Mouse (Mus musculus) hindbrain, embryonic 11.5 days (tissue): ENCODE measurements around the gene Cxcl10. TPM values are rescaled to one million over a fixed set of nuclear protein-coding genes. Genes with fewer than 3 reads are reported as not detected.

Source experiments
- ATAC-seq: fragments of 200-750 bp; cut with Nextera tagmentation; 2 replicates; pipeline ENCODE4 v1.8.0; 2017; ENCODE audit warnings: mild to moderate bottlenecking, moderate TSS enrichment, moderate library complexity; ENCODE audit not compliant: low FRiP score
- DNase-seq: peaks from one replicate; pipeline ENCODE4 v3.0.0-alpha.2; 2015; ENCODE audit warnings: low spot score
- H3K27ac ChIP-seq: fragments of 300-500 bp; sonication (generic); 2 replicates; pipeline ENCODE4 v1.5.1; 2014; ENCODE audit warnings: mild to moderate bottlenecking, low read depth, low read length
- H3K27me3 ChIP-seq: fragments of 300-500 bp; sonication (generic); 2 replicates; pipeline ENCODE4 v1.6.1; 2014; ENCODE audit warnings: mild to moderate bottlenecking, low read length, moderate library complexity, mixed read lengths; ENCODE audit not compliant: control insufficient read depth, insufficient read depth
- H3K36me3 ChIP-seq: fragments of 300-500 bp; sonication (generic); 2 replicates; pipeline ENCODE4 v1.6.1; 2014; ENCODE audit warnings: mild to moderate bottlenecking, low read length, moderate library complexity, mixed read lengths; ENCODE audit not compliant: control insufficient read depth, insufficient read depth
- H3K4me1 ChIP-seq: fragments of 300-500 bp; sonication (generic); replicated peaks from 2 replicates; pipeline ENCODE4 v1.6.1; 2014; ENCODE audit warnings: low read length, mixed read lengths; ENCODE audit not compliant: control insufficient read depth, insufficient read depth
- H3K4me2 ChIP-seq: fragments of 300-500 bp; sonication (generic); replicated peaks from 2 replicates; pipeline ENCODE4 v1.6.1; 2014; ENCODE audit warnings: mild to moderate bottlenecking, low read depth, low read length
- H3K4me3 ChIP-seq: fragments of 300-500 bp; sonication (generic); 2 replicates; pipeline ENCODE4 v1.5.1; 2014; ENCODE audit warnings: low read depth, low read length
- H3K9ac ChIP-seq: fragments of 300-500 bp; sonication (generic); 2 replicates; pipeline ENCODE4 v1.6.1; 2014; ENCODE audit warnings: low read depth, low read length
- H3K9me3 ChIP-seq: fragments of 300-500 bp; sonication (generic); 2 replicates; pipeline ENCODE4 v1.6.1; 2016; ENCODE audit warnings: low read length; ENCODE audit not compliant: control insufficient read depth
- WGBS: fragments of 180-500 bp; shearing (Covaris S2); extraction: QIAGEN DNeasy Blood & Tissue Kit; methylation state at CpG from one replicate; pipeline ENCODE4 v1.1.7; 2014; 5-methylcytosine and 5-hydroxymethylcytosine counted together
- polyA plus RNA-seq: library from polyadenylated mRNA; unstranded; fragments of >200 nt; fragmentation: Nextera tagmentation; extraction: Ambion mirVana; gene quantifications from 2 replicates; pipeline ENCODE4 v1.2.1, GENCODE M21; 2014

Gene Cxcl10
- polyA plus RNA-seq, 1 experiment from 2014 or later: 0.57 TPM

DNA sequence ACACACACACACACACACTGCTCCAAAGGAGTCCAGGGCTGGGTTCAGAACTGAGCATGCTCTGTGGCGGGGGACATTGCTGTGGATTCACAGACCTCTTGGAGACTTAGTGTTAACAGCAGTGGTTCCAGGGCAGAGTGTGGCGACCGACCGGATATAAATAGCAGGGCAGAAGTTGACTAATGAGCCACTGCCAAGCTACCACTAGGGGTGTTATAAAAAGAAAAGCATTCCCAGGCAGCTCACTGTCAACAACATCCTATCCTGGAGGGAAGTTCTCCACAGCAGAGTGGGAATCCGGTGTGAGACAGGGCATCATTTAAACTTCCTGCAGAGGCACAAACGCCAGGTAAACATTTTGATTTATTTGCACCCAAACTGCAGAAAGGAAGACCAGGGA is 38.0 kb upstream of the Cxcl10 start:
- Histone ChIP-seq H3K4me3 (no peak overlapping the region), H3K27ac (no peak overlapping the region), H3K27me3 (peaks cover 5% of the 10 kb centered on the region; the same call in 1 of the 2 replicates), H3K36me3 (no peaks in the 10 kb centered on the region), H3K4me2 (no peak overlapping the region), H3K9me3 (no peaks in the 10 kb centered on the region), H3K4me1 (no peaks in the 10 kb centered on the region), H3K9ac (no peak overlapping the region)
- WGBS: 47% methylated on average over 6 of the region's 6 CpGs
- no peak for ATAC-seq
- DNase-seq: no peak

DNA sequence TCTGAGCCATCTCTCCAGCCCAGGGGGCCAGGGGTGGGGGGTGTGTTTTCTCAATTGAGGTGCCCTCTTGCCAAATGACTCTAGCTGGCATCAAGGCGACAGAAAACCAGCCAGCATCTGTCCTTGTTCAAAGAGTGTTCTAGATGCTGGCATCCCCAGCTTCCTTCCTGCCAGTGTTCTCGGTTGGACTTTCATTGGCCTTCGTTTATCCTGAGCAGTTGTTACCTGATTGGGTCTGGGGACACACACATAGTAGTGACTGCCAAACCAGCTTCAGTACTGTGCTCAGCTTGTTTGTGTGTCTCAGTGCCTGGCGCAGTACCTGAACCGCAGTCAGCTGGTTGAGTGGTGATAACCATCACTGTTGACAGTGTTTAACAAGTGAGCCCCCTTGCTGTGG is 37.4 kb upstream of the Cxcl10 start:
- H3K4me3 ChIP-seq: no peak overlapping the region
- no peaks in the 10 kb centered on the region for H3K4me1 ChIP-seq
- no peak overlapping the region for H3K9ac ChIP-seq
- no peaks in the 10 kb centered on the region for H3K36me3 ChIP-seq
- ATAC-seq (no peak), DNase-seq (no peak)
- 93% methylated on average over 5 of the region's 5 CpGs for WGBS
- H3K27ac ChIP-seq: no peak overlapping the region
- H3K4me2 ChIP-seq: no peak overlapping the region
- no peaks in the 10 kb centered on the region for H3K9me3 ChIP-seq
- H3K27me3 ChIP-seq: 0 out of 2 replicates have a peak, but pooled peaks cover 2% of the 10 kb centered on the region

DNA sequence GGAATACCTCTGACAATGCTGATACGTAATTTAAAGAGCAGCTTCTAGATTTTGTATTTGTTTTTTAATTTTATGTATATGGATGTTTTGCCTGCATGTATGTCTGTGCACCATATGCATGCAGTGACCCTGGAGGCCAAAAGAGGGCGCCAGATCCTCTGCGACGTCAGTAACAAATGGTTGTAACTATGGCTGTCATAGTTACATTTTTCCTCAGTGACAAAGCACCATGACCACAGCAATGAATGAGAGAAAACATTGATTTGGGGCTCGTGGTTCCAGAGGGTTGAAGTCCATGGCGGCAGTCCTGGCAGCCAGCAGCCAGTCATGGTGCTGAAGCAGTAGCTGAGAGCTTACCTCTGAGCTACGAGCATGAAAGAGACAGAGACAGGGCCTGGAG is 36.2 kb upstream of the Cxcl10 start:
- Histone ChIP-seq H3K27ac (no peak overlapping the region), H3K4me3 (no peak overlapping the region), H3K4me1 (no peaks in the 10 kb centered on the region), H3K9me3 (no peaks in the 10 kb centered on the region), H3K36me3 (no peaks in the 10 kb centered on the region), H3K9ac (no peak overlapping the region), H3K27me3 (no peaks in the 10 kb centered on the region), H3K4me2 (no peak overlapping the region)
- 44% methylated on average over 7 of the region's 7 CpGs for WGBS
- ATAC-seq (no peak), DNase-seq (no peak)

DNA sequence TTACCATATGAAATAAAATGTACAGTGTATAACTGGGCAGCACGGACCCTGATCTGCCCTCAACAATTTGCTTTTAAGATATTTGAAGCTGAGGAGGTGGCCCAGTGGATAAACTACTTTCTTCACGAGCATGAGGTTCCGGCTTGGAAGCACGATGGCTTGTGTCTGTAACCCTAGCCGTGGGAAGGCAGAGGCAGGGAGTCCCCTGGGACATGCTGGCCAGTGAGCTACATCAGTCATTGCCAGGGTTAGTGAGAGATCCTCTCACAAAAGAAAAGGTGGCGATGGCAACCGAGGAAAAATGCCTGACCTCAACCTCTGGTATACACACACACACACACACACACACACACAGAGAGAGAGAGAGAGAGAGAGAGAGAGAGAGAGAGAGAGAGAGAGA is 35.1 kb upstream of the Cxcl10 start:
- Histone ChIP-seq H3K9me3 (no peaks in the 10 kb centered on the region), H3K27ac (peak overlapping the region; percentile 30; the same call in 1 of the 2 replicates), H3K27me3 (no peaks in the 10 kb centered on the region), H3K9ac (no peak overlapping the region), H3K4me3 (no peak overlapping the region), H3K4me2 (no peak overlapping the region), H3K36me3 (no peaks in the 10 kb centered on the region), H3K4me1 (no peaks in the 10 kb centered on the region)
- DNase-seq (peak; percentile 70), ATAC-seq (peak; percentile 62)
- 39% methylated on average over 7 of the region's 7 CpGs for WGBS

DNA sequence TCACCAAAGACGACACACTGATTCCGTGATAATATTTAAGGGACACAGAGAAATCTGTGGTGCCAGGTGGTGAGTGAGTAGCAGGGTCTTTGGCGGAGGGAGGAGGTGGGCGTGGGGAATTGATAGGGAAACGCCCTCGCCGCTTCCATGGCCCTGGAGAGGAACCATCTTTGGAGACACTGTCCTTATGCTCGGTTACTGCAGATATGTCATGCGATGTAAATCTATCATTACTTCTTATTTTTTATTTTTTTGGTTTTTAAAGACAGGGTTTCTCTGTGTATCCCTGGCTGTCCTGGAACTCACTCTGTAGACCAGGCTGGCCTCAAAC is 33.6 kb upstream of the Cxcl10 start:
- Histone ChIP-seq H3K9me3 (no peaks in the 10 kb centered on the region), H3K4me3 (no peak overlapping the region)
- WGBS: 67% methylated on average over 9 of the region's 9 CpGs

DNA sequence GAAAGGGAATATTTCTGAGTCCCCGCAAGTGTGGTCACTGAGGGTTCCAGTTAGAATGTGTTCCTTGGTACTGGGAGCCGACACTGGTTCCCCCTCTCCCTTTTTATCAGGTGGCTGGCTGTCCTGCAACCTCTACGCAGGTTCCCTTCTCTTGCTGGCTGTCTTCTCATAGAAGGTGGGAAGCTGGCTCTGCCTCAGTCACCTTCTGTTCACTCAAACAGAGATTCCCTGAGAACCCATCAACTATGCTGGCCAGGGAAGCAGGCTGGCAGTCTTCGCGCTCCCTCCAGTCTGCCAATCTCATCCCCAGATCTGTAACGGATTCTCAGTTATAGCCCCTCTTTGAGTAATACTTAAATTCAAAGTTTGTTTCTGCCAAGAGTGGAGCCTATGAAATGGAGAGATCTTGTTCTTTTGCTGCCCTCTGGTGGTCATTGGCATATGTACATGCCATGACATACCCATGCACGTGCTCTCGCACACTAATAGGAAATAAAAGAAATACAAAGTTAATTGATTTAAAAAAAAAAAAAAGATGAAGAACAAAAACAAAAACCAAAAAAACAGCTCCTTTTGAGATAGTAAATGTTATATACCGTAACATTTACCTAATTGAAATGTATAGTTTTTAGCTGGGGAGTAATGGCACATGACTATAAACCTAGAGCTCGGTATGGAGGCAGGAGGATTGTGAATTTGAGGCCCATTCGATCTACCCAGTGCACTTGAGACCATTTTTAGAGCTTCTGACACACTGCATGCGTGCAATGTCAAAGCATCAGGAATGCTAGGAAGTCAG is 33.1 kb upstream of the Cxcl10 start:
- Histone ChIP-seq H3K36me3 (no peaks in the 10 kb centered on the region), H3K27ac (no peak overlapping the region), H3K4me1 (no peaks in the 10 kb centered on the region), H3K4me3 (no peak overlapping the region), H3K9ac (no peak overlapping the region), H3K4me2 (no peak overlapping the region), H3K9me3 (no peaks in the 10 kb centered on the region), H3K27me3 (no peaks in the 10 kb centered on the region)
- ATAC-seq: peak; percentile 76; the same call in 1 of the 2 replicates
- WGBS: 39% methylated on average over 12 of the region's 12 CpGs
- peak; percentile 89 for DNase-seq

More for the DNA sequence above, 33.6 kb upstream of the Cxcl10 start:
- Histone ChIP-seq H3K9ac (no peak overlapping the region), H3K36me3 (no peaks in the 10 kb centered on the region), H3K4me2 (no peak overlapping the region), H3K4me1 (no peaks in the 10 kb centered on the region), H3K27ac (no peak overlapping the region), H3K27me3 (no peaks in the 10 kb centered on the region)
- ATAC-seq: 0 out of 2 replicates have a peak, but pooled peaks have one; percentile 10
- no peak for DNase-seq

DNA sequence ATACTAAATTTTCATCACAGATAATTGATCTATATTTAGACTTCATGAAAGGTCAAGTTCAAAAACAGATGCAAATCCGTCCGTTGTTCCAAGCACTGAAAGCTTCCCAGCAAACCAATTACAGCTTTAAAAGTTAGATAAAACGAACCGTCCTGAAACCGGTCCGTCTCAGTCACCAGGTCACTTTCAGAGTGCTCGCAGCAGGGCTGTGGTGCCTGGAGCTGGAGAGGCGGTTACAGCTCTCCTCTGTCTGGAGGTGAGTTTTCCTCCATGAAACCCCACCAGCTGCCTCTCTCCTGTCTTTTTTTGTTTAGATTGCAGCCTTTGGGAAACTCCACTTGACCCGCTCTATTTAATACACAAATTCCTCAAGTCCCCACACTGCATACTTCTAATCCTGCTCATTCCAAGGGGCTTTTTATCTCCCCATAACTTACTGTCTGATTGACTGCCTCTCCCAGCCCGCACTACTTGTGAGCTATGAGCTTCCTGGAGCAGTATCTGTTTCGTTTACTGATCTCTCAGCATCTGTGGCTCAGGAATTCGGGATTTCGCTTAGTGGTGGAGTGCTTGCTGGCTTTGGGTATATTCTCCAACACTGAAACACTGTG is 28.2 kb upstream of the Cxcl10 start:
- H3K36me3 ChIP-seq: no peaks in the 10 kb centered on the region
- no peak overlapping the region for H3K4me2 ChIP-seq
- ATAC-seq (no peak), DNase-seq (no peak)
- WGBS: 58% methylated on average over 13 of the region's 13 CpGs
- H3K9ac ChIP-seq: no peak overlapping the region
- H3K9me3 ChIP-seq: no peaks in the 10 kb centered on the region
- H3K4me1 ChIP-seq: no peaks in the 10 kb centered on the region
- no peaks in the 10 kb centered on the region for H3K27me3 ChIP-seq
- H3K27ac ChIP-seq: no peak overlapping the region
- H3K4me3 ChIP-seq: no peak overlapping the region

DNA sequence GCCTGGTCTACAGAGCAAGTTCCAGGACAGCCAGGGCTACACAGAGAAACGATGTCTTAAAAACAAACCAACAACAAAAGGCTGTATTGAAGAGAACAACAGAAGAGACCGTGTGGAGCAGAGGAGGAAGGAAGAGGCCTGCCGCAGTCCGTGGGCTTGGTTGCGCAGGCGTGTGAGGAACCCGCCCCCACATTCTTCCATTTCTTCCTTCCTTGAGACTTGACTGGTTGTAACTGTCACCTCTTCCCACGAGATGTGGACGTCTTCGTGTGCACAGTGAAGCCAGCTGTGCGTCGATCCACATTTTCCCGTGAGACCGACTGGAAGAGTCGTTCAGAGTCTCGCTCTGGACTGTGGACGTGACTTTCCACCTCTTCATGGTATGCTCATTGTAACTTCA is 26.7 kb upstream of the Cxcl10 start:
- WGBS: 83% methylated on average over 17 of the region's 17 CpGs
- no peak overlapping the region for H3K27ac ChIP-seq
- no peak for ATAC-seq

DNA sequence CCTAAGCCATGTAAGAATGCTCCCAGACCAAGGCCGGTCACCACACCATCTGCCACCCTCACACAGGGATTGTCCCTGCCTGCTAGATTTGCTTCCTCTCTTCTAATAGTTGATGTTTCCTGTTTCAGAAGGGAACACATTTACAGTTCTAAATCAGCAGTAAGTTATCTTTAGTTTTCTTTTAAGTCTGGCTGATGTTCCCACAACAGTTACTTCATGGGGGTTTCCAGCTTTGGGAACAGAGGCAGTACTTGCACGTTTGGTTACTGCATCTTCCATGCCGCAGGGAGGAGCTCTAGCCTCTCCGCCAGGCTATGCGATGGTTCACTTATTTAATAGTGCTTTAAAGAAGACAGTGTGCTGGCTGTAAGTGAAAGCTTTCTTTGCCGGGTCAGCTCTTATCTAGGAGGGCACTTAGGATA is 26.0 kb upstream of the Cxcl10 start:
- Histone ChIP-seq H3K9ac (no peak overlapping the region), H3K9me3 (no peaks in the 10 kb centered on the region), H3K4me1 (no peaks in the 10 kb centered on the region; the same call in 1 of the 2 replicates), H3K4me2 (no peak overlapping the region), H3K4me3 (no peak overlapping the region), H3K27me3 (no peaks in the 10 kb centered on the region), H3K27ac (no peak overlapping the region), H3K36me3 (no peaks in the 10 kb centered on the region)
- WGBS: 78% methylated on average over 6 of the region's 6 CpGs
- DNase-seq: no peak
- ATAC-seq: no peak

More for the DNA sequence above, 26.7 kb upstream of the Cxcl10 start:
- Histone ChIP-seq H3K4me3 (no peak overlapping the region), H3K27me3 (no peaks in the 10 kb centered on the region), H3K36me3 (no peaks in the 10 kb centered on the region), H3K9me3 (no peaks in the 10 kb centered on the region), H3K4me2 (no peak overlapping the region), H3K9ac (no peak overlapping the region), H3K4me1 (no peaks in the 10 kb centered on the region; the same call in 1 of the 2 replicates)
- no peak for DNase-seq
